Mouse (Mus musculus) cerebellum, adult (tissue): ENCODE measurements around the gene Olfr1030.
"Not testable (repeated sequence)": the region's sequence is repeated elsewhere in the genome, so short reads cannot be mapped to it uniquely, and the experiment has no call there.

Experiments used
- ATAC-seq: cut with Nextera tagmentation; 2 replicates; pipeline ENCODE4 v1.9.2; 2017; ENCODE audit warnings: mild to moderate bottlenecking, moderate library complexity, mixed read lengths; ENCODE audit not compliant: insufficient number of reproducible peaks, low FRiP score, low TSS enrichment

Olfr1030 gene

GRCm38 (mm10) chr2:85978976-85979375, at the start of gene Olfr1030:
TSS of gene Olfr1030 (plus strand) at chr2:85979276.
- no peak for ATAC-seq

- ATAC-seq, result no peak
Measured at GRCm38 (mm10) chr2:85950137-85950536, 28.9 kb upstream of the Olfr1030 start, which contains the start of gene Olfr1028. TSS of gene Olfr1028 (plus strand) at chr2:85950437.

GRCm38 (mm10) chr2:85973595-85973994, 5.5 kb upstream of the Olfr1030 start, which contains the start of gene Olfr1029:
TSS of gene Olfr1029 (plus strand) at chr2:85973895.
- no peak for ATAC-seq

- no peak for ATAC-seq
Measured at GRCm38 (mm10) chr2:85990004-85990403, 10.9 kb downstream of the Olfr1030 start, which contains the start of gene Olfr1031. TSS of gene Olfr1031 (plus strand) at chr2:85990304.

GRCm38 (mm10) chr2:86005240-86005639, 26.2 kb downstream of the Olfr1030 start, which contains the start of gene Olfr1032:
TSS of gene Olfr1032 (plus strand) at chr2:86005540.
- ATAC-seq, result no peak

- not testable (repeated sequence) for ATAC-seq
Measured at GRCm38 (mm10) chr2:86020406-86020805, 41.3 kb downstream of the Olfr1030 start, which contains the start of gene Olfr1033. TSS of gene Olfr1033 (plus strand) at chr2:86020633.

- ATAC-seq, result not testable (repeated sequence)
Measured at GRCm38 (mm10) chr2:86021518-86021917, 42.4 kb downstream of the Olfr1030 start.
